Mouse (Mus musculus) layer of hippocampus, adult 2 months (tissue): ENCODE results near the gene Atp2a3. TPM values are rescaled to one million over a fixed set of nuclear protein-coding genes. Genes with fewer than 3 reads are reported as not detected.

Source experiments
- DNase-seq, 2 experiments: peaks; one replicate each; pipeline ENCODE4 v3.0.0; 2022; ENCODE audit warnings: low spot score in 2 of 2
- H3K27ac ChIP-seq: fragments of 200-600 bp; 2 replicates; pipeline ENCODE4 v1.8.1; 2022
- H3K4me3 ChIP-seq: fragments of 200-600 bp; 2 replicates; pipeline ENCODE4 v1.8.1; 2022; ENCODE audit warnings: mild to moderate bottlenecking
- CTCF ChIP-seq: fragments of 200-600 bp; conservative IDR thresholded peaks from 2 replicates; pipeline ENCODE4 v1.8.1; 2022; ENCODE audit warnings: antibody characterized with exemption, mild to moderate bottlenecking, moderate library complexity
- long read RNA-seq, 2 experiments: library from polyadenylated mRNA; stranded (forward); transcript quantifications; one replicate each; pipeline ENCODE4 v2.0.0; 2021; ENCODE audit warnings: borderline mapping rate in 2 of 2
- total RNA-seq, 2 experiments: library from RNA; stranded (reverse); gene quantifications; 2 replicates each; pipeline ENCODE4 v1.2.3; 2021

The Atp2a3 gene
- total RNA-seq: 1 to 10 TPM; 5.4 to 6.2 TPM
- long read RNA-seq, experiment 1, partial matches to known transcripts: 1 of 1 reads
- long read RNA-seq, experiment 1, other reads (novel, unspliced or antisense): 0 of 1 reads
- long read RNA-seq, experiment 2: 0 reads

DNA sequence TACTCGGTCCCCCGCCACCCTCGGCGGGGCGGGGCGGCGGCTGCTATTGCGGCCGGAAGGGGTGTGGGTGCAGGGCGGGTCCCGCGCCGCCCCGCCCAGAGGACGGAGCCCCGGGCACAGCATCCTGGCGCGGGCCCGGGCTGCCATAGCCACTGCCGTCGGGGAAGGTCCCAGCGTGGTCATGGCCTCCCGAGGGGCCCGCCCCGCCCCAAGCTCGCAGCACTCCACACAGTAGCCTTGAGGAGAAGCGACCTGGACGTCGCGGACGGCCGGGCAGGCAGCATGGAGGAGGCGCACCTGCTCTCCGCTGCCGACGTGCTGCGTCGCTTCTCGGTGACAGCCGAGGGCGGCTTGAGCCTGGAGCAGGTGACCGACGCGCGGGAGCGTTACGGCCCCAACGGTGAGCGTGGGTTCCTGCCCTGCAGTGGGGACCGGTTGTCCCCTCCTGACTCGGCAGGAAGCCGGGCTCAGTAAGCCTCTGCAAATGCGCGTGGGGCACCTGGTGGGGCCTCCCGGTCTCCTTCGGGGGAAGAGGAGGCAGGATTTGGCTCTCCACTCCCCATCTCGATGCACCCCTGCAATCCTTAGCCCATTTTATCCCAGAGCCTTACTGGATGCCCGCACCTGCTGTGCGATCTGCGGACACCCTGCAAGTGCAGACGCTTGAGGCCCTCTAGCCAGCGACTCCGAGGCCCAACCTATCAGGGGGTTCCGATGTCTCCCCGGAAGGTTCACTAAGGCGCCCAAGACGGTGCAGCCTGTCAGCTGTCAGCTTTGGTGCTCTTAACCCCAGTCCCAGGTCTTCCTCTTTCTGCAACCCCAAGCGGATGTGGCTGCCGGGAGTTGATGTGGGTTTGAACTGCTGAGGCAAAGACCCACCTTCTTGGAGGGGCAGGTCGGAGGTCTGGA is at the start of gene Atp2a3:
TSS of gene Atp2a3 (plus strand) at position 98 of the 909 bp plus-strand sequence.
- Histone ChIP-seq H3K27ac (no peak within 1 kb of the TSS), H3K4me3 (peak within 1 kb of the TSS; percentile 41)
- TF ChIP-seq CTCF: no peak
- DNase-seq: no peak

DNA sequence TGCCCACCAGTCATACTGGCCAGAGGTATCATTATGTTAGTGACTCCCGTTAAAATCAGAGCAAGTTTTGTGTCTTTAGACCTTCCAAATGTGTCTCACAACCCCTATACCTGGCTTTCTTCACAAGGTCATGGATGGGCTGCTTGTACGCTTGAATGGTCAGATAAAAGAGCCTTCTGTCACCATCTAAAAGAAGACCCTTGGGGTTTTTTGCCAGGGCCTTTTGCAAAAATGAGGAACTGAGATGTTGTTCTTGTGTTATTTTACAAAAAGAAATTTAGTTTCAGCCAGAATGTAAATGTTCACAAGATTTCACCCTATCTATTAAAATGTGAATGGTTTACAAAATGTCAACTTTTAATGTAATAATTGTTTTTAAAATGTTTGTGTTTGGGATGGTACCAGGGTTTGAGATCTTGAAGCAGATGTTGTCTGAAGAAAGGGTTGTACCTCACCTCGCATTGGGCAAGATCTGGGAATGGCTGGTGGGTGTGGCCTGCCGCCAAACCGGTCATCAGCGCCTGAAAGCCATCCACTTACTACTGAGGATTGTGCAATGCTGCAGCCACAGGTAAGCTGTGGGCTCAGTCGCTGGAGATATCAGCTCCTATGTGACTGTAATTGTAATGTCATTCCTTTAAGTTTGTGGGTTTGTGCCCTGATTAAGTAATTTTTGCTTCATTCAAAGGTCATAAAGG is 43.5 kb upstream of the Atp2a3 start:
- TF ChIP-seq CTCF: no peak
- DNase-seq: no peak
- Histone ChIP-seq H3K27ac (no peak overlapping the region), H3K4me3 (no peak overlapping the region)

DNA sequence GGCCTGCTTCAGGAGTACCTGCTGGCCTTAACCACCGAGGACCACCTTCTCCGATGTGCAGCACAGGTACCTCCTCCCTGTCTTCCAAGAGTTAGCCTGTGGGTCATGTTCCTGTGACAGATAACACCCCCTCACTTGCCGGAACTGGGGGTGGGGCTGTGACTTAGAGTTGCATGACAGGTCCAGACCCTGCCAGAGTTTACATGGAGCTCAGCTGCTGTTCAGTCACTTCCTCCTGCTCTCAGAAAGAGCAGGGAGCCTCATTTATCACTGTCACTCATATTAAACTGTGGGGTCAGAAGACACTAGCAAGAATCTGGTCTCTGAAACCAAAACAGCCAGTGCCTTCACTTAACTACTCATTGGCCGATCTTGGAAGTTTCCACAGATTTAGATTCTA is 37.9 kb upstream of the Atp2a3 start:
- H3K4me3 ChIP-seq: no peak overlapping the region
- peak overlapping the region; percentile 1; the same call in 1 of the 2 replicates for H3K27ac ChIP-seq
- no peak for DNase-seq
- no peak for TF ChIP-seq CTCF

DNA sequence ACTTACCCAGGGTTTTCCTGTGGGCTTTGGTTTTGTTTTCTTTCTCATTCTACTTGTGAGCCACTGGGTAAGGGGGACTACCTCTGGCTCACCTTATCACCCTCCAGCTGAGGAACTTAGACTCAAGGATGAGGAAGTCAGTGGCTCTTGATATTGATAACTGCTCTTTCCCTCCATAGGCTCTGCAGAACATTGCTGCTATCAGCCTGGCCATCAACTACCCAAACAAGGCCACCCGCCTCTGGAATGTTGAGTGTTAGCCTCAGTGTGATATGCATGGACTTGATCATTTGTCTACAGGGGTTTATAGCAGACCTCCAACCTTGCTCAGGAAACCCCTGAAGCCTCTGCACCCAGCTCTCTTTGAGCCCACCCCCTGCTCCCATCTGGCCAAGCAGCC is 36.5 kb upstream of the Atp2a3 start:
- no peak overlapping the region for H3K4me3 ChIP-seq
- TF ChIP-seq CTCF: no peak
- no peak overlapping the region for H3K27ac ChIP-seq
- DNase-seq: no peak

DNA sequence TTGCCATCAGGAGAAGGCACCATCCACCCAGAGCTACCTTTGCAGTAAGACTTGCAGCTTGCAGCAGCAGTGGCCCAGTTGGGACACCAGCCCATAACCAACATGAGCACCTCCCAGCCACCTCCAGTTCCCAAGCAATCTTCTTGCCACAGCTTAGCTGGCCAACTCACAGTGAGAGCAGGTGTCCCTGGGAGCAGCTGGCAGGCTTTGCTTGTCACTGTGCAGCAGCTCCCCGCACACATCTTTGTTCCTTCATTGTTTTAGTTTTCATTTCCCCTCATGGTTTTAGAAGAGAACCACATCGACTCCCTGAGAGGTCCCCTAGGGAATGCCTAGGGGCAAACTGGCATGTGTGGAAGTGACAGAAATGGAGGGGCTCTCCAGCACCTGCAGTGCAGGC is 35.9 kb upstream of the Atp2a3 start:
- no peak overlapping the region for H3K4me3 ChIP-seq
- 0 out of 2 replicates have a peak overlapping the region, but pooled peaks have one; percentile 29 for H3K27ac ChIP-seq
- TF ChIP-seq CTCF: no peak
- DNase-seq: no peak

DNA sequence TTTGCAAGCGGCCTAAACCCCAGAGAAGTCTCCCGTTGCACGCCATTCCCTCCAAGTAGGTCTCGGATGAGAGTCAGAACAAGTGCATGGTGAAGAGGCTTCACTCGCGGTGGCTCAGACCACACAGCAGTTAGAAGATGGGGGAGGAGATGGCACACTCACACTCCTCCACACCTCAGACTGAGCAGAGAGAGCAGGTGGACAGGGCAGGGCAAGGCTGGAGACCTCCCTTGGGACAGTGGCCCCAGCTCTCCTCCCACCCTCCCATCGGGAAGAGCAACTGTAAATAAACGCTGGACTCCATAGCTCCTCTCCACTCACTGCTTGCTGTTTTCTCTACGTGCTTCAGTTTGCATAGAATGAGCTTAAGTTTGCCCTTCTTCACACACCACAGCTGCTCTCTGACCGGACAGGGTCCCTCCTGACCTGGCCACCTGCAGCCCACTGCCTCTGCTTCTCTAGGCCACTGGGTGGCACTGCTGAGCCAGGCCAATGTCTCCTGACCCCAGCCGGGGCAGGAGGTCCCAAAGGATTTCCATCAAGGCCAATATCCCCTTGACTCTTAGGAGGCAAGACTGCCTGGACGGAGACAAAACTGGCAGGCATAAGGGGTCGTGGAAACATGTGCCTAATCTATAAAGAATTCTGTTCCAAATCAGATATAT is 34.6 kb upstream of the Atp2a3 start:
- DNase-seq: peak in 1 of 2 experiments; percentile 39
- TF ChIP-seq CTCF: peak; percentile 98
- H3K27ac ChIP-seq: no peak overlapping the region
- no peak overlapping the region for H3K4me3 ChIP-seq

DNA sequence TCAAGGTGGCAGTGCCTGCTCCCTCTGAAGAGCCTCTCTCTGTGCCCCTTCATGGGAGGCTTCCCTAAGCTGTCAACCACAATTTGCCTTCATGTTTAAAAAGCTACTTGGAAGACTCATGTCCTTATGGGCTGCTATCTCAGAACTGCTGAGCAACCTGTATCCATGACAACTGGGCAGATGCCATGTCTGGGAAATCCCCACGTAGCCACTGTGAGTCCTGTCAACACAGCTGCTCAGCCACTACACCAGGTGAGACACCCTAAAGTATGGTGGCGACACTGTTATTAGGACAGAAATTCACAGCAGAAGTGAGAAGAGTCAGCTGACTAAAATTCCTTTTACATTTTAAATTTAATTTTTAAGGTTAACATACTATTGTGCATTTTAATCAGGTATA is 32.5 kb upstream of the Atp2a3 start:
- no peak for DNase-seq
- no peak for TF ChIP-seq CTCF
- no peak overlapping the region for H3K27ac ChIP-seq
- no peak overlapping the region for H3K4me3 ChIP-seq

DNA sequence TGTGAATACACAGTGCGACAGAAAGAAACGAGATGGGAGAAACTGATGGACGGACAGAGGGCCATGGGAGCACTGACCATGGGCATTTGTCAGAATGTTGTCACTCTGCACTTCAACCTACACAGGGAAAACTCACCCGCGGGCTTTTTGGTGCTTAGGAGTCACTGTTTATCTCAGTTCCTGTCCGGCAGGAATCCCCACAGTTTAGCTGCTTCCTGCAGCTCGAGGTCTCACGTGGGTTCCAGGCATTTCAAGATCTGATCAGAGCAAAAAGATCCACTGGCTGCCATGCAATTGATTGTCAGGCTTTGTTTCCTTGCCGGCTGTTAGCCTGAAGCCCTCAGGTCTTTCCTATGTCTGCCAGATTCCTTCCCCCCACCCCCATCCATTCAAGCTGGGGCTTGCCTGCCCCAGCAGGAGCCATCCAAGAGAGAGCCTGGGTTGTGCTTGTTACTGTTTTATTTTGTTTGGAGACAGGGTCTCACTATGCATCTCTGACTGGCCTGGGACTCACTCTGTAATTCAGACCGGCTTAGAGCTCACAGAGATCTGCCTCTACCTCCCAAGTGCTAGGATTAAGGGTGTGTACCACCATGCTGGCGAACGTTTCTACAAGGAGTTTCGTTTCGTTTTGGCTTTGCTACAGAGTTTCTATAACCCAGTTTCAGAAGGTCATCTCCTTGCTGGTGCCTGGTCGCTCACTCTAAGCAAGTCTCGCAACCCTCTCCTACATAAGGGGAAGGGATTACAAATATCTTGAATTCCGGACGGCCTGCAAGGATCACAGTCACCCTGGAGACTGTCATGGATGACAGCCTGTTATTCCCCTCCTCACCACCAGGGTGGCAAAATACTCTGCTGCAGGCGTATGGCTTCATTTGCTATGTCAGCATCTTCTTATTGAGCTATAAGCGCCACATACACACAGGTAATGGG is 20.5 kb upstream of the Atp2a3 start:
- TF ChIP-seq CTCF: peak; percentile 87
- DNase-seq: no peak
- H3K4me3 ChIP-seq: peak overlapping the region; percentile 55
- no peak overlapping the region; the same call in 1 of the 2 replicates for H3K27ac ChIP-seq

DNA sequence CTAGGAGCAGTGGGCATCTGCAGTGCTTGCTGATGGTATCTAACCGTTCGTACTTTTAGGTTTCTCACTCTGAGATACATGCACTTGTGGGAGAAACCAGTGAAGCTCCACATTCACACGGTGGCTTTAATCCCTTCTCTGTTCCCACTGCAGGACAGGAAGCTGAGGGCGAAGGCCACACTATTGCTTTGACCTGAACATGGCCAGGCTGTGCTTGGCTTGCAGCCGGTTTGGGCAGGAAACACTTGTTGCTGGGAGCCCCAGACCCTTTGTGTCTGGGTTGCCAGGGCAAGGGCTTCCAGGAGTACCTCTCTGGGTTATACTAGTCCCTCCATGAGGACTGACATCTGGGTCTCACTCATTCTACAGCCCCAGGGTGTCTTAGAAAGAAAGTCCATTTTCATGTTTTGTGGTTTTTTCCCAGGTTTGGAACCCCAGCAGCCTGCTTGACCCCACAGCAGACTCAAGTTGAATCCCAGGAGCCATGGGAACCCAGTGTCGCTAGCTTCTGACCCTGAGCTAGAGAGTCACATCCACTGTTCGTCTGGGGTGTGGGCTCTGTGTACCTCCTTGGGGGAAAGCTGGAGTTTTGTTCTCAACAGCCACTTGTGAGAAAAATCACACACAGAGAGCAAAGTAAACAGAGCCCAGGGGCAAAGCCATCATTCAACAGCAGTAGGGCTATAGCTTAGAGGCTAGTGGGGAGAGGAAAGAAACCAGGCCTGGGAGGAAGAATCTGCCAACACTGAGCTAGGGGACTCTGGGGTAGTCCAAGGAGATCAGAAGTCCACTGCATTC is 15.8 kb upstream of the Atp2a3 start:
- Histone ChIP-seq H3K27ac (no peak overlapping the region), H3K4me3 (no peak overlapping the region)
- TF ChIP-seq CTCF: no peak
- no peak for DNase-seq

DNA sequence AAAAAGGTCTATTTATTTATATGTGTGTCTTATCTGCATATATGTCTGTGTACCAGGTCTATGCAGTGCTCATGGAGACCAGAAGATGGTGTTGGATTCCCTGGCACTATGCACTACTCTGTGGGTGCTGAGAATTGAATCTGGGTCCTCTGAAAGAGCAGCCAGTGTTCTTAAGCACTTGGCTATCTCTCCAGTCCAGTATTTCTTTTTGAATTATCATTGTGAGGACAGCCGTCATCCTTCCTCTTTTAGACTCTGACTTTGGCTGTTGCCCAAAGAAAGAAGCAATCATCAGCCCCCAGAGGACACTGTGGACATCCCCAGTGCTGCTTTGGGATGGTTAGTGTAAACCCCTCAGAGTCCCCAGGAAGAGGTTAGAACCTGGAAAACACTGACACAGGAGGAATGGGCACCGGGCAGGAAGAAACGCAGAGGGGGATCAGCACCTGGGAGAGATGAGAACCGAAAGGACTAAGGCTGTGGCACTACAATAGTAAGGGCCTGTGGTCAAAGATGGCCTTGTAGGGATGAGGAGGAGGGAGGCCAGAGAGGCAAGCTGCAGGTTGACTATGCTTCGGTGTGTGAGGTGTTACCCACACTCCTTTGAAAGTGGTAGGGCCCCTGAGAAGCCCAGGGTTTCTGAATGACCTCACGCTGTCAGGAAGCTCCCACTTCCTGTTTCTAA is 15.0 kb upstream of the Atp2a3 start:
- no peak for DNase-seq
- H3K4me3 ChIP-seq: no peak overlapping the region
- H3K27ac ChIP-seq: no peak overlapping the region
- no peak for TF ChIP-seq CTCF
